Mouse (Mus musculus): ENCODE data around the gene Sgms1. TPM values are rescaled to one million over a fixed set of nuclear protein-coding genes. Genes with fewer than 3 reads are reported as not detected.
"Not testable (repeated sequence)": the region's sequence is repeated elsewhere in the genome, so short reads cannot be mapped to it uniquely, and the experiment has no call there.

Sgms1 gene
- polyA plus RNA-seq, 1 experiment from 2014 or later, result 50.8 TPM

GRCm38 (mm10) chr19:32090804-32091203 lies 298.7 kb downstream of the Sgms1 start:
- Histone ChIP-seq H3K4me2 (replicated peaks; ENCODE audit: low read depth, low read length) (no peak overlapping the region), H3K9ac (ENCODE audit: low read depth, low read length) (no peak overlapping the region), H3K27ac (ENCODE audit: low read depth, low read length) (no peak overlapping the region), H3K27me3 (ENCODE audit: control insufficient read depth, insufficient read depth, low read length) (no peaks in the 10 kb centered on the region), H3K4me1 (ENCODE audit: control insufficient read depth, insufficient read depth, low read length) (no peaks in the 10 kb centered on the region), H3K9me3 (ENCODE audit: control insufficient read depth, low read length) (no peaks in the 10 kb centered on the region), H3K4me3 (ENCODE audit: low read length) (no peak overlapping the region), H3K36me3 (ENCODE audit: control insufficient read depth, insufficient read depth, low read length) (no peaks in the 10 kb centered on the region)
- WGBS, result 89% methylated on average over 4 of the region's 4 CpGs
- ATAC-seq (ENCODE audit: low FRiP score, low TSS enrichment), result no peak

GRCm38 (mm10) chr19:32088570-32088969 lies 300.9 kb downstream of the Sgms1 start:
- Histone ChIP-seq H3K9me3 (ENCODE audit: control insufficient read depth, low read length) (no peaks in the 10 kb centered on the region), H3K4me2 (replicated peaks; ENCODE audit: low read depth, low read length) (no peak overlapping the region), H3K9ac (ENCODE audit: low read depth, low read length) (no peak overlapping the region), H3K4me3 (ENCODE audit: low read length) (no peak overlapping the region), H3K4me1 (ENCODE audit: control insufficient read depth, insufficient read depth, low read length) (no peaks in the 10 kb centered on the region), H3K27ac (ENCODE audit: low read depth, low read length) (no peak overlapping the region), H3K27me3 (ENCODE audit: control insufficient read depth, insufficient read depth, low read length) (no peaks in the 10 kb centered on the region), H3K36me3 (ENCODE audit: control insufficient read depth, insufficient read depth, low read length) (no peaks in the 10 kb centered on the region)
- ATAC-seq (ENCODE audit: low FRiP score, low TSS enrichment), result no peak
- 81% methylated on average over 1 of the region's 1 CpGs for WGBS

GRCm38 (mm10) chr19:32087736-32088470 lies 301.6 kb downstream of the Sgms1 start:
- Histone ChIP-seq H3K4me2 (replicated peaks; ENCODE audit: low read depth, low read length) (no peak overlapping the region), H3K27ac (ENCODE audit: low read depth, low read length) (no peak overlapping the region), H3K4me3 (ENCODE audit: low read length) (no peak overlapping the region), H3K9ac (ENCODE audit: low read depth, low read length) (no peak overlapping the region), H3K9me3 (ENCODE audit: control insufficient read depth, low read length) (no peaks in the 10 kb centered on the region), H3K27me3 (ENCODE audit: control insufficient read depth, insufficient read depth, low read length) (no peaks in the 10 kb centered on the region), H3K4me1 (ENCODE audit: control insufficient read depth, insufficient read depth, low read length) (no peaks in the 10 kb centered on the region), H3K36me3 (ENCODE audit: control insufficient read depth, insufficient read depth, low read length) (no peaks in the 10 kb centered on the region)
- no peak for ATAC-seq (ENCODE audit: low FRiP score, low TSS enrichment)
- WGBS, result 86% methylated on average over 6 of the region's 6 CpGs

- H3K36me3 ChIP-seq (ENCODE audit: control insufficient read depth, insufficient read depth, low read length); ATAC-seq (ENCODE audit: low FRiP score, low TSS enrichment); H3K27ac ChIP-seq (ENCODE audit: low read depth, low read length); H3K9me3 ChIP-seq (ENCODE audit: control insufficient read depth, low read length); H3K27me3 ChIP-seq (ENCODE audit: control insufficient read depth, insufficient read depth, low read length); H3K9ac ChIP-seq (ENCODE audit: low read depth, low read length); H3K4me3 ChIP-seq (ENCODE audit: low read length); H3K4me1 ChIP-seq (ENCODE audit: control insufficient read depth, insufficient read depth, low read length); H3K4me2 ChIP-seq (replicated peaks; ENCODE audit: low read depth, low read length): not testable (repeated sequence)
- 90% methylated on average over 1 of the region's 1 CpGs for WGBS
These were observed 304.7 kb downstream of the Sgms1 start for GRCm38 (mm10) chr19:32084813-32085212.

Other genes with a start within 250 kb of the Sgms1 start
- 142 and 148 TPM in 2 replicates for gene Rpl9-ps6, start 76.9 kb upstream of the Sgms1 start, polyA plus RNA-seq (2014; fragmentation: Nextera tagmentation; extraction: Ambion mirVana)
- 62.6 and 82.4 TPM in 2 replicates for gene Minpp1, start 96.1 kb upstream of the Sgms1 start, polyA plus RNA-seq (2014; fragmentation: Nextera tagmentation; extraction: Ambion mirVana)
- gene Papss2, start 206.1 kb upstream of the Sgms1 start, polyA plus RNA-seq (2014; fragmentation: Nextera tagmentation; extraction: Ambion mirVana), result 10.9 and 19.1 TPM in 2 replicates